Mouse (Mus musculus) cortical plate, adult 2 months (tissue): ENCODE results near the gene Nckap5. TPM values are rescaled to one million over a fixed set of nuclear protein-coding genes. Genes with fewer than 3 reads are reported as not detected.

Experiments
- H3K27ac ChIP-seq: fragments of 200-500 bp; 2 replicates; pipeline ENCODE4 v1.5.1; 2012; ENCODE audit warnings: low read length, control low read depth, inconsistent platforms; ENCODE audit not compliant: insufficient read depth
- H3K4me1 ChIP-seq: fragments of 200-500 bp; 2 replicates; pipeline ENCODE4 v1.6.1; 2011; ENCODE audit warnings: low read length; ENCODE audit not compliant: control insufficient read depth, insufficient read depth
- H3K4me3 ChIP-seq: fragments of 200-500 bp; 2 replicates; pipeline ENCODE4 v1.5.1; 2011; ENCODE audit warnings: mild to moderate bottlenecking, low read length, control low read depth; ENCODE audit not compliant: insufficient read depth
- CTCF ChIP-seq: fragments of 200-500 bp; IDR thresholded peaks from 2 replicates; pipeline ENCODE4 v1.5.1; 2011; ENCODE audit warnings: mild to moderate bottlenecking, control low read depth, low read length; ENCODE audit not compliant: insufficient read depth; ENCODE audit errors: extremely low read depth
- POLR2A ChIP-seq: fragments of 200-500 bp; IDR thresholded peaks from 2 replicates; pipeline ENCODE4 v1.6.1; 2011; ENCODE audit warnings: mild to moderate bottlenecking, low read length, control low read depth; ENCODE audit not compliant: insufficient read depth; ENCODE audit errors: extremely low read depth
- polyA plus RNA-seq: library from polyadenylated mRNA; depleted of rRNA; stranded (reverse); fragments of >200 nt; gene quantifications from 2 replicates; pipeline ENCODE4 v1.2.3, GENCODE M21; 2012

The Nckap5 gene
- polyA plus RNA-seq, 1 experiment: 3.1 TPM

GRCm38 (mm10) chr1:126454504-126455173, 376.0 kb downstream of the Nckap5 start:
- no peak overlapping the region for H3K27ac ChIP-seq
- H3K4me1 ChIP-seq: no peaks in the 10 kb centered on the region
- H3K4me3 ChIP-seq: no peak overlapping the region
- TF ChIP-seq CTCF (no peak), POLR2A (no peak)

- no peak overlapping the region for H3K27ac ChIP-seq
- no peaks in the 10 kb centered on the region for H3K4me1 ChIP-seq
- TF ChIP-seq CTCF (no peak), POLR2A (no peak)
- no peak overlapping the region for H3K4me3 ChIP-seq
These were observed 379.1 kb downstream of the Nckap5 start for GRCm38 (mm10) chr1:126451472-126451871.

- Histone ChIP-seq H3K27ac (no peak overlapping the region), H3K4me3 (no peak overlapping the region), H3K4me1 (no peaks in the 10 kb centered on the region)
- TF ChIP-seq CTCF (no peak), POLR2A (no peak)
These were observed 381.2 kb downstream of the Nckap5 start for GRCm38 (mm10) chr1:126449424-126449823.

- no peak for TF ChIP-seq POLR2A
- no peak for TF ChIP-seq CTCF
- H3K27ac ChIP-seq: no peak overlapping the region
- H3K4me1 ChIP-seq: 0 out of 2 replicates have a peak, but pooled peaks cover 1% of the 10 kb centered on the region
- H3K4me3 ChIP-seq: no peak overlapping the region
These were observed 386.7 kb downstream of the Nckap5 start for GRCm38 (mm10) chr1:126443890-126444289.

GRCm38 (mm10) chr1:126442723-126443122, 387.9 kb downstream of the Nckap5 start:
- H3K27ac ChIP-seq: no peak overlapping the region
- TF ChIP-seq CTCF: no peak
- no peak for TF ChIP-seq POLR2A
- 0 out of 2 replicates have a peak, but pooled peaks cover 1% of the 10 kb centered on the region for H3K4me1 ChIP-seq
- no peak overlapping the region for H3K4me3 ChIP-seq

- Histone ChIP-seq H3K27ac (no peak overlapping the region), H3K4me1 (0 out of 2 replicates have a peak, but pooled peaks cover 1% of the 10 kb centered on the region), H3K4me3 (no peak overlapping the region)
- TF ChIP-seq CTCF (no peak), POLR2A (no peak)
These were observed 392.5 kb downstream of the Nckap5 start for GRCm38 (mm10) chr1:126438000-126438572.

GRCm38 (mm10) chr1:126436937-126437667, 393.5 kb downstream of the Nckap5 start:
- TF ChIP-seq CTCF: no peak
- TF ChIP-seq POLR2A: no peak
- Histone ChIP-seq H3K4me3 (no peak overlapping the region), H3K4me1 (no peaks in the 10 kb centered on the region), H3K27ac (no peak overlapping the region)

- 0 out of 2 replicates have a peak, but pooled peaks have one; percentile 8 for TF ChIP-seq CTCF
- TF ChIP-seq POLR2A: no peak
- Histone ChIP-seq H3K4me1 (no peaks in the 10 kb centered on the region), H3K4me3 (no peak overlapping the region), H3K27ac (no peak overlapping the region)
These were observed 398.3 kb downstream of the Nckap5 start for GRCm38 (mm10) chr1:126432285-126432684.

GRCm38 (mm10) chr1:126431594-126431993, 399.0 kb downstream of the Nckap5 start:
- Histone ChIP-seq H3K27ac (no peak overlapping the region), H3K4me3 (no peak overlapping the region), H3K4me1 (no peaks in the 10 kb centered on the region)
- TF ChIP-seq POLR2A (no peak), CTCF (peak; percentile 55)

- Histone ChIP-seq H3K27ac (no peak overlapping the region), H3K4me1 (no peaks in the 10 kb centered on the region), H3K4me3 (no peak overlapping the region)
- TF ChIP-seq CTCF (no peak), POLR2A (no peak)
These were observed 419.2 kb downstream of the Nckap5 start for GRCm38 (mm10) chr1:126411426-126411825.
